Mouse (Mus musculus) adipocyte (in vitro differentiated cells): Measurements from ENCODE around the gene Acbd6.

Experiments
- DNase-seq: peaks from one replicate; pipeline ENCODE4 v3.0.0-alpha.2; 2016; ENCODE audit warnings: low spot score

The Acbd6 gene

GRCm38 (mm10) chr1:155724301-155724700 lies 166.4 kb downstream of the Acbd6 start:
- DNase-seq, result no peak

- DNase-seq, result no peak
These were observed 168.0 kb downstream of the Acbd6 start for GRCm38 (mm10) chr1:155725876-155726275.

- no peak for DNase-seq
These were observed 169.9 kb downstream of the Acbd6 start for GRCm38 (mm10) chr1:155727830-155728229.

GRCm38 (mm10) chr1:155729113-155729795 lies 171.3 kb downstream of the Acbd6 start:
- no peak for DNase-seq

GRCm38 (mm10) chr1:155731156-155731555 lies 173.2 kb downstream of the Acbd6 start:
- peak; percentile 6 for DNase-seq

- DNase-seq, result no peak
These were observed 178.3 kb downstream of the Acbd6 start for GRCm38 (mm10) chr1:155736096-155736825.

- no peak for DNase-seq
These were observed 179.3 kb downstream of the Acbd6 start for GRCm38 (mm10) chr1:155737017-155737808.

GRCm38 (mm10) chr1:155737809-155738383 lies 180.0 kb downstream of the Acbd6 start:
- DNase-seq, result no peak
